Mouse (Mus musculus): ENCODE data around the gene Zfp462. TPM values are rescaled to one million over a fixed set of nuclear protein-coding genes. Genes with fewer than 3 reads are reported as not detected.

The Zfp462 gene
- total and polyA plus RNA-seq, 3 experiments, result not detected

DNA sequence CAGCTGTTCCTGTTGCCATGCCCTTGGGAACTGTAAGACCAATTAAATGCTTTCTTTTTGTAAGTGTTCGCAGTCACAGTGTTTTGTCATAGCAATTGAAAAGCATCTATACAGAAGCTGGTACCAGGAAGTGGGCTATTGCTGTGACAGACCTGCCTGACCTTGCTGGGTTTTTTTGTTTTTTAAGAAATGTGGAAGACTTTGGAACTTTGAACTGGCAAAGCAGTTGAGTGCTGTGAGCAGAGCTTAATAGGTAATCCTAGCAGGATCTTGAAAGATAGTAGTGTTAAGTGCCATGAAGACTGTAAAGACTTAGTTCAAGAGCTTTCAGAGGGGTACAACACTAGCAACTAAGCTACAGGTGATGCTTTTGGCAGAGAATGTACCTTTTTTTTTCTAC is 7.7 kb upstream of the Zfp462 start:
- DNase-seq (ENCODE audit: extremely low read depth), result no peak
- no peaks in the 10 kb centered on the region for H3K27me3 ChIP-seq (replicated peaks)
- H3K4me2 ChIP-seq (ENCODE audit: insufficient read depth, low read depth, poor library complexity, severe bottlenecking), result no peak overlapping the region
- no peak overlapping the region for H3K9ac ChIP-seq (ENCODE audit: insufficient read depth, low read depth)
- H3K79me2 ChIP-seq (replicated peaks; ENCODE audit: control insufficient read depth, extremely low read depth, insufficient read depth, poor library complexity, severe bottlenecking), result no peaks in the 10 kb centered on the region
- in situ Hi-C loops (cut with MboI; ENCODE audit: low pct_ligation_motif_present, low pct_unique_long_range_greater_than_20kb, low sequenced_read_pairs) (no loop called here), dilution Hi-C loops (cut with MboI; ENCODE audit: extremely low pct_ligation_motif_present, extremely low pct_unique_long_range_greater_than_20kb, low sequenced_read_pairs) (no loop called here)
- H3K27ac ChIP-seq (ENCODE audit: insufficient read depth, low read depth), result no peak overlapping the region
- no peaks in the 10 kb centered on the region for H3K4me1 ChIP-seq (ENCODE audit: control insufficient read depth in 1 of 2, insufficient read depth in 2 of 2)
- no peak overlapping the region for H3K4me3 ChIP-seq (replicated peaks in 1 of 3; ENCODE audit: low read depth in 2 of 3, low read length in 2 of 3, poor library complexity in 1 of 3)
- no peaks in the 10 kb centered on the region for H3K36me3 ChIP-seq (replicated peaks in 1 of 2; ENCODE audit: control insufficient read depth in 1 of 2, insufficient read depth in 1 of 2, low read length in 1 of 2)
- TF ChIP-seq USF2 (conservative IDR thresholded peaks at IDR 0.05; ENCODE audit: low read depth, low read length), result no peak
- no peak for TF ChIP-seq NELFE (IDR thresholded peaks at IDR 0.05; ENCODE audit: low read depth, low read length)
- TF ChIP-seq MXI1 (IDR thresholded peaks at IDR 0.05; ENCODE audit: low read depth, low read length), result no peak
- no peak for TF ChIP-seq GABPA (IDR thresholded peaks at IDR 0.05; ENCODE audit: insufficient replicate concordance, low read depth, low read length)
- no peak for TF ChIP-seq RCOR1 (conservative IDR thresholded peaks at IDR 0.05; ENCODE audit: low read depth, low read length)
- TF ChIP-seq BHLHE40 (IDR thresholded peaks at IDR 0.05; ENCODE audit: low read depth, low read length), result no peak
- no peak for TF ChIP-seq PAX5 (IDR thresholded peaks at IDR 0.05; ENCODE audit: low read length)
- no peak for TF ChIP-seq MYC (IDR thresholded peaks at IDR 0.05; ENCODE audit: low read depth, low read length)
- no peak for TF ChIP-seq NRF1 (IDR thresholded peaks at IDR 0.05; ENCODE audit: low read depth, low read length)
- no peak for TF ChIP-seq POLR2AphosphoS2 (IDR thresholded peaks at IDR 0.05; ENCODE audit: low read depth, low read length)
- TF ChIP-seq ZNF384 (IDR thresholded peaks at IDR 0.05; ENCODE audit: low read depth, low read length), result no peak
- TF ChIP-seq JUN (IDR thresholded peaks at IDR 0.05; ENCODE audit: insufficient read depth, low read depth, low read length), result no peak
- TF ChIP-seq MEF2A (IDR thresholded peaks at IDR 0.05; ENCODE audit: borderline replicate concordance, low read depth, low read length), result no peak
- TF ChIP-seq SIN3A (IDR thresholded peaks at IDR 0.05; ENCODE audit: low read length), result no peak
- no peak for TF ChIP-seq CHD2 (IDR thresholded peaks at IDR 0.05; ENCODE audit: low read length)
- no peak for TF ChIP-seq MAZ (IDR thresholded peaks at IDR 0.05; ENCODE audit: low read depth, low read length)
- TF ChIP-seq ZKSCAN1 (IDR thresholded peaks at IDR 0.05; ENCODE audit: borderline replicate concordance, low read depth, low read length), result no peak
- peaks cover 12% of the 10 kb centered on the region for H3K9me3 ChIP-seq (replicated peaks; ENCODE audit: low read length)

DNA sequence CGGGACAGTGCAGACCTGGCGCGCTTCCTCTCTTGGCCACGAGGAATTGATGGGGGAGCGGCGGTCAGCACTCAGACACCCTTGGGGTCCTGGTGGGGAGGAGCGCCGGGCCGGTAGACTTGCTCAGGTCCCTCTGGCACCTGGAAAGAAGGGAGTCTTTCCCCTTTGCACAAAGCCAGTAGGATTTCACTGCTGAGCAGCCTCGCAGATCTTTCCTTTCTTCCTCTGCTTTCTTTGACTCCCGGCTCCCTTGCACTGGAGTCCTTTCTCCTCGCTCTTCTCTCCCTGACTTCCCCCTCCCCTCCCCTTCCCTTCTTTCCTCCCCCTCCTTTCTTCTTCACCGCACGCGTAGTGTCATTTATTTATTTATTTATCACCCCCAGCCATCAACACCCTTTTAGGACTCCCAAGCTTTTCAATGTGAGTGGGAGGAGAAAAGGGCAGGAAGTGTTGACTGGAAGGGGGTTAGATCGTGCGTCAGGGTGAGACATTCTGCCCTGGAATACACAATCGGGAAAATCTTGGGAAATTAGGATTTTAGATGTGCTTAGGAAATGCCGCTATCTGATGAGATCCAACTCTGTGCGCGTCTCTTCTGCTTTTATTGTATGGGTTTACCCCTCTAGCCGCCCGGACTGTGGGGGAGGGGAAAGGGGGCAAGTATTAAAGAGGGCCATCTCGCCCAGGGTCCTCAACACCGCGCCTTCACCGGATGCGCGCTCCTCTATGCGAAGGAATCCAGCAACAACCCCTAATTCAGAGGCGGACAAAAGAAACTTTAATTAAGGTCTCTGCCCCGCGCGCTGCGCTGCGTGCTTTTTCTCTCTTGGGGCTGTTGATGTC is 976 bp downstream of the Zfp462 start:
- Histone ChIP-seq H3K79me2 (replicated peaks; ENCODE audit: control insufficient read depth, extremely low read depth, insufficient read depth, poor library complexity, severe bottlenecking) (no peaks in the 10 kb centered on the region), H3K27me3 (replicated peaks) (no peaks in the 10 kb centered on the region), H3K27ac (ENCODE audit: insufficient read depth, low read depth) (no peak overlapping the region), H3K36me3 (replicated peaks in 1 of 2; ENCODE audit: control insufficient read depth in 1 of 2, insufficient read depth in 1 of 2, low read length in 1 of 2) (no peaks in the 10 kb centered on the region), H3K9ac (ENCODE audit: insufficient read depth, low read depth) (no peak overlapping the region), H3K4me2 (ENCODE audit: insufficient read depth, low read depth, poor library complexity, severe bottlenecking) (no peak overlapping the region), H3K4me1 (ENCODE audit: control insufficient read depth in 1 of 2, insufficient read depth in 2 of 2) (no peaks in the 10 kb centered on the region), H3K4me3 (replicated peaks in 1 of 3; ENCODE audit: low read depth in 2 of 3, low read length in 2 of 3, poor library complexity in 1 of 3) (no peak overlapping the region), H3K9me3 (replicated peaks; ENCODE audit: low read length) (peaks cover 28% of the 10 kb centered on the region)
- dilution Hi-C loops (cut with MboI; ENCODE audit: extremely low pct_ligation_motif_present, extremely low pct_unique_long_range_greater_than_20kb, low sequenced_read_pairs) (no loop called here), in situ Hi-C loops (cut with MboI; ENCODE audit: low pct_ligation_motif_present, low pct_unique_long_range_greater_than_20kb, low sequenced_read_pairs) (no loop called here)
- DNase-seq (ENCODE audit: extremely low read depth), result no peak
- TF ChIP-seq NRF1 (IDR thresholded peaks at IDR 0.05; ENCODE audit: low read depth, low read length), result no peak
- no peak for TF ChIP-seq CHD1 (IDR thresholded peaks at IDR 0.05; ENCODE audit: low read depth, low read length)
- TF ChIP-seq ZMIZ1 (IDR thresholded peaks at IDR 0.05; ENCODE audit: low read depth, low read length), result no peak
- TF ChIP-seq USF2 (conservative IDR thresholded peaks at IDR 0.05; ENCODE audit: low read depth, low read length), result no peak
- TF ChIP-seq MEF2A (IDR thresholded peaks at IDR 0.05; ENCODE audit: borderline replicate concordance, low read depth, low read length), result no peak
- TF ChIP-seq MAZ (IDR thresholded peaks at IDR 0.05; ENCODE audit: low read depth, low read length), result no peak
- TF ChIP-seq ZNF384 (IDR thresholded peaks at IDR 0.05; ENCODE audit: low read depth, low read length), result no peak
- TF ChIP-seq CHD2 (IDR thresholded peaks at IDR 0.05; ENCODE audit: low read length), result no peak
- TF ChIP-seq E2F4 (IDR thresholded peaks at IDR 0.05; ENCODE audit: insufficient replicate concordance, low read depth, low read length), result no peak
- no peak for TF ChIP-seq POLR2AphosphoS2 (IDR thresholded peaks at IDR 0.05; ENCODE audit: low read depth, low read length)
- TF ChIP-seq JUN (IDR thresholded peaks at IDR 0.05; ENCODE audit: insufficient read depth, low read depth, low read length), result no peak
- no peak for TF ChIP-seq ZKSCAN1 (IDR thresholded peaks at IDR 0.05; ENCODE audit: borderline replicate concordance, low read depth, low read length)
- no peak for TF ChIP-seq ETS1 (conservative IDR thresholded peaks at IDR 0.05; ENCODE audit: low read depth, low read length)
- TF ChIP-seq ELF1 (IDR thresholded peaks at IDR 0.05; ENCODE audit: low read depth, low read length), result no peak
- no peak for TF ChIP-seq TCF12 (IDR thresholded peaks at IDR 0.05; ENCODE audit: low read depth, low read length)
- no peak for TF ChIP-seq IRF4 (IDR thresholded peaks at IDR 0.05; ENCODE audit: low read depth, low read length)
- TF ChIP-seq SIN3A (IDR thresholded peaks at IDR 0.05; ENCODE audit: low read length), result no peak
